Mouse (Mus musculus) heart, postnatal 0 days (tissue): Measurements from ENCODE around the gene Ank.

Experiments used
- CTCF ChIP-seq: IDR thresholded peaks from 2 replicates; pipeline ENCODE4 v1.5.1; 2016; ENCODE audit warnings: antibody characterized with exemption, control low read depth, low read depth
- EP300 ChIP-seq: IDR thresholded peaks from 2 replicates; pipeline ENCODE4 v1.6.1; 2016; ENCODE audit warnings: antibody characterized with exemption, low read depth

DNA sequence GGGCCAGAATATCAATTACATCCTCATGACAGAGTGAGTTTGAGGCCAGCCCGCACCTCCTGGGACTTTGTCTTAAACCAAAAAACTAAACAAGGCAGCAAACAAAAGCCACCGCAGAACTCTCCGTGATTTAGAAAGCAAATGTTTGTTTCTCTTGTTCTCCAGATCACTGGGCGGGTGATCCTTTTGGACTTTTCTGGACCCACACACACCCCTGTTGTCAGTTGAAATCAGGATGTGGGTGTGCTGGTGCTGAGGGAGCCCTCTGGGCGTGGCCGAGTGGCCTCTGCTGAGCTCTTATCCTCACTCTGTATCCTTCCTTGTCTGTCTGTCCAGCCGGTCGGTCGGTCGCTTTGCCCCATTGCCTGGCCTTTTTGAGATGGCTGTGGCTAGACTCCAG lies 82.6 kb downstream of the Ank start:
- TF ChIP-seq CTCF (no peak), EP300 (no peak)
